Mouse (Mus musculus): ENCODE results near the gene Lpar2. TPM values are rescaled to one million over a fixed set of nuclear protein-coding genes. Genes with fewer than 3 reads are reported as not detected.
A peak's percentile ranks its signal among the peaks of the same experiment; 100 is the strongest.

Lpar2 gene
- total RNA-seq (2021) = under 1 TPM; 0.59 to 0.60 TPM
- long read RNA-seq, experiment 1 = 0 reads
- long read RNA-seq, experiment 2 = 0 reads

- no peak for DNase-seq (ENCODE audit: low spot score in 2 of 2)
Observed at GRCm38 (mm10) chr8:69822386-69823191, at the start of gene Lpar2. TSS of gene Lpar2 (plus strand) at chr8:69822429.

GRCm38 (mm10) chr8:69774503-69775148, 47.6 kb upstream of the Lpar2 start, which contains the start of gene Gm20422:
TSS of gene Gm20422 (minus strand) at chr8:69774886.
- peak; percentile 80 to 89 for DNase-seq (ENCODE audit: low spot score in 2 of 2)

- DNase-seq (ENCODE audit: low spot score in 2 of 2) = no peak
Observed at GRCm38 (mm10) chr8:69775149-69775534, 47.1 kb upstream of the Lpar2 start.

- no peak for DNase-seq (ENCODE audit: low spot score in 2 of 2)
Observed at GRCm38 (mm10) chr8:69777111-69777510, 45.1 kb upstream of the Lpar2 start.

- DNase-seq (ENCODE audit: low spot score in 2 of 2) = no peak
Observed at GRCm38 (mm10) chr8:69789105-69789504, 33.1 kb upstream of the Lpar2 start.

GRCm38 (mm10) chr8:69789731-69790130, 32.5 kb upstream of the Lpar2 start:
- no peak for DNase-seq (ENCODE audit: low spot score in 2 of 2)

- no peak for DNase-seq (ENCODE audit: low spot score in 2 of 2)
Observed at GRCm38 (mm10) chr8:69790364-69790763, 31.9 kb upstream of the Lpar2 start.

- peak; percentile 84 to 91 for DNase-seq (ENCODE audit: low spot score in 2 of 2)
Observed at GRCm38 (mm10) chr8:69790773-69791367, 31.4 kb upstream of the Lpar2 start, which contains the start of the genes Atp13a1 and Zfp866. TSS of gene Atp13a1 (plus strand) at chr8:69791163. TSS of gene Zfp866 (minus strand) at chr8:69791178.

- peak in 1 of 2 experiments; percentile 23 for DNase-seq (ENCODE audit: low spot score in 2 of 2)
Observed at GRCm38 (mm10) chr8:69791415-69792068, 30.7 kb upstream of the Lpar2 start.

- no peak for DNase-seq (ENCODE audit: low spot score in 2 of 2)
Observed at GRCm38 (mm10) chr8:69793666-69794065, 28.6 kb upstream of the Lpar2 start.

- no peak for DNase-seq (ENCODE audit: low spot score in 2 of 2)
Observed at GRCm38 (mm10) chr8:69794096-69794495, 28.1 kb upstream of the Lpar2 start.

- DNase-seq (ENCODE audit: low spot score in 2 of 2) = no peak
Observed at GRCm38 (mm10) chr8:69794901-69795300, 27.3 kb upstream of the Lpar2 start.

- no peak for DNase-seq (ENCODE audit: low spot score in 2 of 2)
Observed at GRCm38 (mm10) chr8:69796721-69797345, 25.4 kb upstream of the Lpar2 start.

GRCm38 (mm10) chr8:69797661-69798060, 24.6 kb upstream of the Lpar2 start:
- DNase-seq (ENCODE audit: low spot score in 2 of 2) = no peak

- peak; percentile 1 for DNase-seq (ENCODE audit: low spot score in 2 of 2)
Observed at GRCm38 (mm10) chr8:69799261-69799660, 23.0 kb upstream of the Lpar2 start.

- DNase-seq (ENCODE audit: low spot score in 2 of 2) = peak in 1 of 2 experiments; percentile 1
Observed at GRCm38 (mm10) chr8:69799946-69800345, 22.3 kb upstream of the Lpar2 start.

- DNase-seq (ENCODE audit: low spot score in 2 of 2) = no peak
Observed at GRCm38 (mm10) chr8:69801796-69802195, 20.4 kb upstream of the Lpar2 start.

- DNase-seq (ENCODE audit: low spot score in 2 of 2) = peak in 1 of 2 experiments; percentile 0
Observed at GRCm38 (mm10) chr8:69802216-69802615, 20.0 kb upstream of the Lpar2 start.

- DNase-seq (ENCODE audit: low spot score in 2 of 2) = peak in 1 of 2 experiments; percentile 0
Observed at GRCm38 (mm10) chr8:69803366-69803765, 18.9 kb upstream of the Lpar2 start.

GRCm38 (mm10) chr8:69804537-69804936, 17.7 kb upstream of the Lpar2 start:
- DNase-seq (ENCODE audit: low spot score in 2 of 2) = no peak

- no peak for DNase-seq (ENCODE audit: low spot score in 2 of 2)
Observed at GRCm38 (mm10) chr8:69805086-69805485, 17.1 kb upstream of the Lpar2 start.
